Mouse (Mus musculus) adrenal gland, adult 8-10 months (tissue): Measurements from ENCODE around the gene Rnf216. TPM values are rescaled to one million over a fixed set of nuclear protein-coding genes. Genes with fewer than 3 reads are reported as not detected.
A peak's percentile ranks its signal among the peaks of the same experiment; 100 is the strongest.

Source experiments
- DNase-seq: peaks from one replicate; pipeline ENCODE4 v3.0.0; 2022
- total RNA-seq, 4 experiments: library from RNA; stranded (reverse); gene quantifications; 2 replicates each; pipeline ENCODE4 v1.2.4; 2022

Rnf216 gene
- total RNA-seq, 4 experiments from 2014 or later: 41.7 to 58.3 (median 53.6) TPM

- DNase-seq: no peak
Measured at GRCm38 (mm10) chr5:143101626-143102025, 11.2 kb downstream of the Rnf216 start.

GRCm38 (mm10) chr5:143095256-143095655 is 17.5 kb downstream of the Rnf216 start:
- DNase-seq: no peak

GRCm38 (mm10) chr5:143092891-143093290 is 19.9 kb downstream of the Rnf216 start:
- DNase-seq: no peak

GRCm38 (mm10) chr5:143084898-143085297 is 27.9 kb downstream of the Rnf216 start:
- no peak for DNase-seq

GRCm38 (mm10) chr5:143079806-143080205 is 33.0 kb downstream of the Rnf216 start:
- DNase-seq: no peak

- no peak for DNase-seq
Measured at GRCm38 (mm10) chr5:143076603-143077143, 36.1 kb downstream of the Rnf216 start.

- DNase-seq: no peak
Measured at GRCm38 (mm10) chr5:143075987-143076386, 36.8 kb downstream of the Rnf216 start.

GRCm38 (mm10) chr5:143069048-143069447 is 43.7 kb downstream of the Rnf216 start:
- no peak for DNase-seq

GRCm38 (mm10) chr5:143068382-143068781 is 44.4 kb downstream of the Rnf216 start:
- no peak for DNase-seq

- no peak for DNase-seq
Measured at GRCm38 (mm10) chr5:143066551-143066958, 46.2 kb downstream of the Rnf216 start.

- no peak for DNase-seq
Measured at GRCm38 (mm10) chr5:143066096-143066495, 46.7 kb downstream of the Rnf216 start.

- no peak for DNase-seq
Measured at GRCm38 (mm10) chr5:143065230-143065629, 47.6 kb downstream of the Rnf216 start.

- no peak for DNase-seq
Measured at GRCm38 (mm10) chr5:143062251-143062650, 50.5 kb downstream of the Rnf216 start.

GRCm38 (mm10) chr5:143061511-143061910 is 51.3 kb downstream of the Rnf216 start:
- DNase-seq: no peak

- DNase-seq: no peak
Measured at GRCm38 (mm10) chr5:143060774-143061385, 51.9 kb downstream of the Rnf216 start.

GRCm38 (mm10) chr5:143059958-143060357 is 52.8 kb downstream of the Rnf216 start:
- DNase-seq: no peak

- no peak for DNase-seq
Measured at GRCm38 (mm10) chr5:143059182-143059581, 53.6 kb downstream of the Rnf216 start.

- DNase-seq: no peak
Measured at GRCm38 (mm10) chr5:143058675-143059074, 54.1 kb downstream of the Rnf216 start.

GRCm38 (mm10) chr5:143058208-143058607 is 54.6 kb downstream of the Rnf216 start:
- no peak for DNase-seq

- no peak for DNase-seq
Measured at GRCm38 (mm10) chr5:143057753-143058152, 55.0 kb downstream of the Rnf216 start.

- DNase-seq: peak; percentile 62
Measured at GRCm38 (mm10) chr5:143056191-143056880, 56.5 kb downstream of the Rnf216 start.

GRCm38 (mm10) chr5:143055501-143056125 is 57.2 kb downstream of the Rnf216 start:
- DNase-seq: no peak

GRCm38 (mm10) chr5:143054703-143055102 is 58.1 kb downstream of the Rnf216 start:
- no peak for DNase-seq
